Mouse (Mus musculus): ENCODE results near the gene Kcnk7.
A peak's percentile ranks its signal among the peaks of the same experiment; 100 is the strongest.
"Not testable (repeated sequence)": the region's sequence is repeated elsewhere in the genome, so short reads cannot be mapped to it uniquely, and the experiment has no call there.

Gene Kcnk7

DNA sequence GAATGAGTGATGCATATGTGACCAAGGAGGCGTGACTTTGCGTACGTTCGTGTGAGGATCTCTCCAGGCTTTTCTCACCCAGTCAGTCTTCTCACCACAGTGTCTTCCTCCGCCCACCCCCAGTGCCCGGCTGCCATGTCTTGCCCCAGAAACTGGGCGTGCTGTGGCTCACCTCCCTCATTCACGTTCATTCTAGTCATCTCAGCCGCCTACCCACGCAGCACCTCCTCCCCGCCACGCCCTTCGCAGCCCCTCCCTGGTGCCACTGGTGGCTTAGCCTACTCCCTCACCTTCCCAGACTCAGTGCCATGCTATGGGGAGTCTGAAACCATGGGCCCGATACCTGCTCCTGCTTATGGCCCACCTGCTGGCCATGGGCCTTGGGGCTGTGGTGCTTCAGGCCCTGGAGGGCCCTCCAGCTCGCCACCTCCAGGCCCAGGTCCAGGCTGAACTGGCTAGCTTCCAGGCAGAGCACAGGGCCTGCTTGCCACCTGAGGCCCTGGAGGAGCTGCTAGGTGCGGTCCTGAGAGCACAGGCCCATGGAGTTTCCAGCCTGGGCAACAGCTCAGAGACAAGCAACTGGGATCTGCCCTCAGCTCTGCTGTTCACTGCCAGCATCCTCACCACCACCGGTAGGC is at the start of gene Kcnk7:
Gene Kcnk7, plus strand, starts transcription at position 205 of the 638 bp plus-strand sequence.
- no peak for DNase-seq (ENCODE audit: low read depth, low spot score)

- no peak for DNase-seq (ENCODE audit: low read depth, low spot score)
Measured at GRCm38 (mm10) chr19:5654720-5655298, 49.4 kb upstream of the Kcnk7 start.

- no peak for DNase-seq (ENCODE audit: low read depth, low spot score)
Measured at GRCm38 (mm10) chr19:5660942-5661751, 43.0 kb upstream of the Kcnk7 start.

- no peak for DNase-seq (ENCODE audit: low read depth, low spot score)
Measured at GRCm38 (mm10) chr19:5662310-5662709, 41.9 kb upstream of the Kcnk7 start.

DNA sequence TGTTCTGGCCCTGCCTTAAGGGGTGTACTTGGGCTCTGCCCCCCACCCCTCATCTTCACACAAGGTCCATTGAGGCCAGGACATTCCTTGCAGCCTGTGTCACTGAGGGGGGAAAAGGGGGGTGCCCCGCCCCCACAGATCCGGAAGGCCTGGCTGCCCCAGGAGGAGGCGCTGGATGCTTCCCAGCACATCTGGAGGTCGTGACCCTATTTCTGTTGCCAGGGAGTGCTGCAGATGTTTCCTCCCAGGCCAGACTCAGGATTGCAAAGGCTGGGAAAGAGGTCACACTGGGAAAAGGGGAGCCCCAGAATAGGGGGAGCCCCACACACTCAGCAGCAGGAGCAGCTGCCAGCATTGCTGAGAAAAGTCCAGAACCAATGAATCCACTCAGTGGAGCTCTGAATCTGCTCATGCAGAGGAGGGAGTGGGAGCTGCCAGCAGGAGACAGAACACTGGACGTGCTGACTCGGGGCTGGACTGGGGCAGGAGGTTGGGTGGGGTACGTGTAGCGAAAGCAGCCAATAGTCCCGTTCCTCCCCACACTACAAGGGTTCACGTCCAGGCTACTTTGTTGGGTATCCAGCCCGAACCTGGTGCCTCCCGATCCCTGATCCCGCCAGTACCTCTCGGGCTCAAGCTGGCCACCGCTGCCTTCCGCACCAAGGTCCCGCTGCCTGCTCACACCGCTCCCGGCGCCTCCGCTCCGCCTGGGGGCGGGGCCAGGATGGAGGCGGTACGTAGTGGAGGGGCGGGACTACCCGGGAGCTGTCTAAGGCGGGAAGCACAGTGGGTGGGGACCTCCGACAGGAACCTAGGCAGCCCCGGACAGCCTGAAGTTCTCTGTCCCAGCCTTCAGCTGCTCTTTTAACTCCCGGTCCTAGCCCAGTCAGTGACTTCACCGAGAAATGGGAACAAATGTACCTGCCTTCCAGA is 40.9 kb upstream of the Kcnk7 start, which contains the start of gene Sipa1:
Gene Sipa1, minus strand, starts transcription at position 727 of the 933 bp plus-strand sequence.
- peak; percentile 85 for DNase-seq (ENCODE audit: low read depth, low spot score)

GRCm38 (mm10) chr19:5664669-5665257 is 39.4 kb upstream of the Kcnk7 start:
- no peak for DNase-seq (ENCODE audit: low read depth, low spot score)

DNA sequence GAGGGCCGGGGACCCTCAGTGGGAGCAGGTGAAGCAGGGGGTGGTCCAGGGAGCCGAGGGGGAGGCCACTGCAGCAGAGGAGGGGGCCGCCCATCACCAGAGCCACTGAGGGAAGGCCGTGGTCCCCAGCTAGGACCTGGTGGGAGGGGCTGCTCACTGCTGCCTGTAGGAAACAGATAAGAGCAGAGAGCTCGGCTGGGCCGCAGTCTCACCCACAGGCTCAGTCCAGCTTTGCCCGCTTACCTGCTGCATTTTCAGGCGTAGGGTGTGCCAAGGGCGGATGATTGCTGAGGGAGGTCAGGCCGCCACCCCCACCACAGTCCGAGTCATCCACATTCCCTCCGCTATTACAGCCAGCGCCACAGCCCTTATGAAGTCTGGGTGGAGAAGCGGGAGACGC is 38.7 kb upstream of the Kcnk7 start:
- DNase-seq (ENCODE audit: low read depth, low spot score) = no peak

DNA sequence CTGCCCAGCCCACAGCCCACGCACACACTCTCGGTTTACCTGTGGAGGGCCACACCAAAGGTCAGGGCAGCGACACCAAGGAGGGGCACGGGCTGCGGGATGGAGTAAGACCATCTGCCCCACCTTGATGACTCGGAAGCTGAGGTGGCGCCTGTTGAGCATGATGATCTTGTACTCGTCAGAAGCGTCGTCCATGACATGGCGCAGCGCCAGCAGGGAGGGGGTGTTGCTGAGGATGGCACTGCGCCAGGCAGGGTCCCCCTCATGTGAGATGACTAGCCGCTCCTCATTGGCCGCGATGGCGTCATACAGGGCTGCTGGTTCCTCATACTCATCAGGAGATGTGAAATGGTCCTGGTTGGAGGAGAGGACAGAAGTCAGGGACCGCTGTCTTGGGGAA is 37.8 kb upstream of the Kcnk7 start:
- DNase-seq (ENCODE audit: low read depth, low spot score) = no peak

DNA sequence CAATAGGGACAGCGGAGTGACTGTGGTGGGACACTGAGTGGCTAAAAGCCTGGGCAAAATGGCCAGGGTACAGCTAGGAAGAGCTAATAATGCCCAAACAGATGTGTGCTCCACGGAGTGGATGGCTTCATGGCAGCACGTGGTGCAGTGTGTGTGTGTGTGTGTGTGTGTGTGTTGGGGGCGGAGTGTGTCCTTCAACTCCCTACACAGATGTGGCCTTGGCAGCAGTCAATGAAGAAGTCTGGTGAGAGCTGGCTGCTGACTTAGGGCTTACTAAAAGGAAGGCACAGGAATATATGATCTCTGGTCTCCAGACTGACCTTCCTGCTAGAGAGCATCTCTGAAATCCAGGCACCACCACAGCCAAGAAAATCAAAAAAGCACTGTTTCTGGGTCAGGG is 35.8 kb upstream of the Kcnk7 start:
- DNase-seq (ENCODE audit: low read depth, low spot score) = no peak

GRCm38 (mm10) chr19:5680432-5680831 is 23.7 kb upstream of the Kcnk7 start:
- DNase-seq (ENCODE audit: low read depth, low spot score) = no peak

- DNase-seq (ENCODE audit: low read depth, low spot score) = no peak
Measured at GRCm38 (mm10) chr19:5684236-5684635, 19.9 kb upstream of the Kcnk7 start.

DNA sequence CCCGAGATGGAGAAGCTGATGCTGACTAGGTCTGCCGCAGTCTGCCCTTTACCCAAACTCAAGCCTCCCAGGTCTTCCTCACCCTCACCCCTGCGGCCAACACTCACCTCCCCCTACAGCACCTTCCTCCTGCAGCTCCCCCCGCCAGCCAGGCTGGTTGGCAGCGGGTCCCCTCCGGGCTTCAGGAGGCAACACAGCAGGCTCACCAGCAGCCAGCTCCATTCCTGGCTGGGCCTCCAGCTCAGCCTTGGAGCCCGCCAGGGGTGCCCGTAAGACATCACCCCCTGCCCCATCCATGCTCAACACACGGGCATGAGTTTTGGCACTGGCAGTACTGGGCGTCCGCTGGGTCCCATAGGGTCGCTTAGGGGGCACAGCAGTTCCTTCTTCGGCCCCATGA is 19.2 kb upstream of the Kcnk7 start:
- no peak for DNase-seq (ENCODE audit: low read depth, low spot score)

DNA sequence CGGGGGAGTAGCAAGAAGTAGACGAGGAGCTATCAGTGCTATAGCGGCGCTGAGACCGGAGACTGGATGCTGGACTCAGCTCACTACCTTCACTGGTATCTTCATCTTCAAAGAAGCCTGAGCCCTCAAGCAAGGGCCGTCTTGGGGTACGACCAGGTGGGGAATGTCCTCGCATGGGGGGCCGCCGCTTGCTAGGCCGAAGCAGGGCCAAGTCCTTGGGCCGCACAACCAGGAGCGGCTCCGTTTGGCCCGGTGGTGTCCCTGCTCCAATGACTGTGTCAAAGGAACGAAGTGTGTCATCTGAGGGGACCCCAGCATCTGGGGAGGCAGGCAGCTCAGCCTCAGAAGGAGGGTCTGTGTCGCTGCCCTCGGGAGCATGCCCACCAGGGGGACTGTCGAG is 18.7 kb upstream of the Kcnk7 start:
- DNase-seq (ENCODE audit: low read depth, low spot score) = no peak

DNA sequence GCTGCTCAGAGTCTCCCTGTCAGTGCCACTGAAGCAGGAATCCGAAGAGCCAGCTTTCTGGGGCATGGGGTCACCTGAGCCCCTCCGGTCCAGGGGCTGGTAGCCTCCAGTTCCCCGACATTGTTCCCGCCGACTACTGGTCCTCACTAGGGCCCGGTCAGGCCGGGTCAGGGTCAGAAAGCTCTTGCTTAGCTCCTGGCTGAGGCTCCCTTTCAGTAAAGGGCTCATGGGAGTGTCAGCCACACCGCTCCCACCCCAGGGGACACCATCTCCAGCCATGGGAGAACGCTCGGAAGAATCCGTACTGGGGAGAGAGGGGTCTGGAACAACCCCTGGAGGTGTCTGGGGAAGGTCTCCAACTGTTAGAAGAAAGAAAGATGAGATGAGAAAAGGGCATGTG is 18.3 kb upstream of the Kcnk7 start:
- DNase-seq (ENCODE audit: low read depth, low spot score) = no peak

DNA sequence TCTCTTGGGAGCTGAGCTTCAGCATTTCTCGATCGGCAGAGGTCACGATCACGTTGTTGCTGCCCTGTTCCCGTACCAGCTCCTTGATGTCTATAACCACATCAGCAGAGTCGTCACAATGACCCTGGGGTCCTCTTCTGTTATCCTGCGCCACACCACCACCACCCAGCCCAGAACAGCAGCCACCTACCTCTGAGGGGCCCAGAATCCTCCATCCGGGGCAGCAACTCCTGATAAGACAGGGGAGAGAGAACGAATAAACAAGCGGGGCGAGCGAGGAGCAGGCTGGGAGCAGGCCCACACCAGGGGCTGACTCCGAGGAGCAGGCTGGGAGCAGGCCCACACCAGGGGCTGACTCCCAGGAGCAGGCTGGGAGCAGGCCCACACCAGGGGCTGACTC is 17.7 kb upstream of the Kcnk7 start:
- DNase-seq (ENCODE audit: low read depth, low spot score) = no peak

DNA sequence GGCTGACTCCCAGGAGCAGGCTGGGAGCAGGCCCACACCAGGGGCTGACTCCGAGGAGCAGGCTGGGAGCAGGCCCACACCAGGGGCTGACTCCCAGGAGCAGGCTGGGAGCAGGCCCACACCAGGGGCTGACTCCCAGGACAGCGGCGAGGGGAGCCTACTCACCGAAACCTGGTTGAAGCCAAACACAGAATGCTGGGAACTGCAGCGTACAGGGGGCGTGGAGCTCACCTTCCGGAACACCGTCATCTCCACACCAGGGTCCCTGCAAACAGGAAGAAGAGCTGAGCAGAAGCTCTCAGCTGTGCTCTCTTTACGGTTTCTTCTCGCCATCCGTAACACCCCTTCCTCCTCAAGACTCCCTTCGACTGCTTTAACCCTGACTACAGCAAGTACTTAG is 17.2 kb upstream of the Kcnk7 start:
- DNase-seq (ENCODE audit: low read depth, low spot score) = not testable (repeated sequence)

GRCm38 (mm10) chr19:5687738-5688137 is 16.4 kb upstream of the Kcnk7 start:
- DNase-seq (ENCODE audit: low read depth, low spot score) = no peak

- DNase-seq (ENCODE audit: low read depth, low spot score) = peak; percentile 98
Measured at GRCm38 (mm10) chr19:5688200-5689087, 15.7 kb upstream of the Kcnk7 start, which contains the start of the genes Map3k11 and Pcnx3. Gene Map3k11, plus strand, starts transcription at chr19:5688742. Gene Pcnx3, minus strand, starts transcription at chr19:5688908.

DNA sequence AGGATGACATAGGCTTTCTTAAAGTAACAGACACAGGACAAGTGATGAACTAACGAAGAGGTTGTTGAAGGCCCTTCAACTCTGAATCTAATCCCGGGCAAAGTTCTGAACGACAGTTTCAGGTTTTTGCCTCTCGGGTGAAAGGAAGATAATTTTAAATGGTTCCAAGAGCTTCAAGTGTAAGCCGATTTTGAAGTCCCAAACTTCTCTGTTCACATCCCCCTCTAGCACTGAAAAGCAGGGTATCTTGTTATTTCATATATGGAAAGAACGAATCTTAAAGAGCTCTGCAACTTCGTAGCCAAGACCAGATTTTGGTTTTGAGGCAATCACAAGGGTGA is 15.1 kb upstream of the Kcnk7 start:
- no peak for DNase-seq (ENCODE audit: low read depth, low spot score)

Measured in ES-CJ7 (cell line).